Mouse (Mus musculus): Measurements from ENCODE around the gene Azgp1. TPM values are rescaled to one million over a fixed set of nuclear protein-coding genes. Genes with fewer than 3 reads are reported as not detected.
"Not testable (repeated sequence)": the region's sequence is repeated elsewhere in the genome, so short reads cannot be mapped to it uniquely, and the experiment has no call there.

The Azgp1 gene
- total RNA-seq, 2 experiments from 2014 or later: not detected

DNA sequence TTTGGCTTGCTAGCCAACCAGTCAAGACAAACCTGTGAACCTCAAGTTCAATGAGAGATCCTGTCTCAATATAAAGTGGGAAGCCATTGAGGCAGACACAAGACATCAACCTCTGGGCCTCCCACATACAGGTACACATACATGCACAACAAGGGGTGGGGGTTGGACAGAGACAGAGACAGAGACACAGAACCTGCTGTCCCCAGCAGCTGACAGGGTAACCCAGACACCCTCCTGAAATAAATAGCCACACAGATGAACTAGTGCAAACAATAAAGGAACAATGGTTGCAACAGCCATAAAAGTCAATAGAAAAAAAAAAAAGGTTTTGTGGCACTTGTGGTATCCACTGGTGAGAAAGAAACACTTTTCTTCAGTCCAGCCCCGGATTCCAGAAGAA is 5.9 kb upstream of the Azgp1 start:
- intact Hi-C loops (cut with DNase I): no loop called here
- no peak overlapping the region for H3K27ac ChIP-seq
- TF ChIP-seq CTCF (IDR thresholded peaks at IDR 0.05): no peak
- H3K4me3 ChIP-seq: no peak overlapping the region
- DNase-seq: no peak

DNA sequence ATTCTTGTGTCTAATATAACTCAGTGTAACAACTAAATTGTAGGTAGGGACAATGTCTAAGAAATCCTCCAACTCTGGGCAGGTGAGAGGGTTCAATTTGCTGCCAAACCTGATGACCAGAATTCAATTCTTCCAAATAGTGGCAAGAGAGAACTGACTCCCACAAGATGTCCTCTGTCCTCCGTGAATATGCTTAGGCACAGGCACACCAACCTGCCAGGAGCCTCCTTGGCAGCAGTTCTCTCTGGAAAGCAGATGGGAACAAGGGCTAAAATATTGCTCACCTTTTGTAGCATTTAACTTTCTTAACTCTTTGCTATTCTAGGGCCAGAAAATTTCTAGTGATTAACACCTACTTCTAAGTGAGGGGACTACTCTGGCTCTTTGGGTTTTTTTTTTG is 4.0 kb upstream of the Azgp1 start:
- Histone ChIP-seq H3K4me3 (no peak overlapping the region), H3K27ac (no peak overlapping the region)
- TF ChIP-seq CTCF (IDR thresholded peaks at IDR 0.05): no peak
- intact Hi-C loops (cut with DNase I): no loop called here
- no peak for DNase-seq

DNA sequence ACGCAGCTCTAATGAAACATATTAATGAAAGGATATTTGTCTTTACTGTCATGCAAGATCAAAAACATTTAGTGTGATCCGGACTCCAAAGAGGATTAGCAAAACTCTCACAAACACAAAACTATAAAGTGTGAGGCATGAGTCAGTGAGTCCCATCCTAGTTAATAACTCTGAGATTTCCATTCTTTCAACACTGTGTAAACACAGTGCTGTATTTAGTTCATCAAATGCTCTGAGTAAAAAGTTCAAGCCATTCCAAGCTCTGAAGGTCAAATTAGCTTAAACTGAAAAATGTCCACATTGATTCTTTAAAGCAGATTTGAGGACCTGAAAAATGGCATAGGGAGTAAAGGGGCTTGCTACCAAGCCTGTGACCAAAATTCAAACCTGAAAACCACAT is 2.2 kb upstream of the Azgp1 start:
- Histone ChIP-seq H3K4me3 (no peak overlapping the region), H3K27ac (no peak overlapping the region)
- TF ChIP-seq CTCF (IDR thresholded peaks at IDR 0.05): no peak
- no peak for DNase-seq
- intact Hi-C loops (cut with DNase I): no loop called here

DNA sequence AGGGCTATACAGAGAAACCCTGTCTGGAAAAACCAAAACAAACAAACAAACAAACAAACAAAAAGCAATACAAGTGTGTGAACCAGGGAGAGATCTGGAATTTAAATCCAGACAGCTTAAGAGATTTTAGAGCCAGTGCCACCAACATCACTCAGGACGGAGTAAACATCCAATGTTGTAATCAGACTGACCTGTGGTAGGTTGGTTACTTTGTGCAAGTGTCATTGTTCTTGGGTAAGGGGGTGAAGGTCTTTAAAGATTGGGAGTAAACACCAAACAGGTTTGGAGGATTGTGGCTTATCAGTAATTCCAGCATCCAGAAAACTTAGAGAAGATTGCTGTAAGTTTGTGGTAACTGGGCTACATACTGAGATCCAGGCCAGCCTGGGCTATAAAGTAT is 5.0 kb downstream of the Azgp1 start:
- DNase-seq: no peak
- no peak overlapping the region for H3K4me3 ChIP-seq
- H3K27ac ChIP-seq: no peak overlapping the region
- no peak for TF ChIP-seq CTCF (IDR thresholded peaks at IDR 0.05)
- intact Hi-C loops (cut with DNase I): no loop called here

DNA sequence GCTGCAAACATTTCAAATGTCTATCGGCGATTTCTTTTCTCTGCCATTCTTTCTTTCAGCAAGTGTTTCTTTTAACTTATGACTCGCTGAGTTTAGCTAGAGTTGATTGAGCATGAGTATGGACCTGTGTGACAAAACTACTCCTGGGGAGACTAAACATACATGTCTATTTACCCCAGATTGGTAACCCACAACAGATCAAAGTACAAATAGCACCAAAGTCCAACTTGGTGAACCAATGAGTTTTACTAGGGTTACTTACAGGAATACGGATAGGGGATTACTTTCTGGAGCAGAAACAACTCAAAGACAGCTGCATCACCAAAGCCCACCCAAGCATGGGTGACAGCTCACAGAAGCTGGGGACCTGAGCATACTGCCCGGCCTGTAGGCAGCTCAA is 28.1 kb downstream of the Azgp1 start:
- Histone ChIP-seq H3K27ac (no peak overlapping the region), H3K4me3 (no peak overlapping the region)
- DNase-seq: no peak
- TF ChIP-seq CTCF (IDR thresholded peaks at IDR 0.05): no peak
- intact Hi-C loops (cut with DNase I): no loop called here

DNA sequence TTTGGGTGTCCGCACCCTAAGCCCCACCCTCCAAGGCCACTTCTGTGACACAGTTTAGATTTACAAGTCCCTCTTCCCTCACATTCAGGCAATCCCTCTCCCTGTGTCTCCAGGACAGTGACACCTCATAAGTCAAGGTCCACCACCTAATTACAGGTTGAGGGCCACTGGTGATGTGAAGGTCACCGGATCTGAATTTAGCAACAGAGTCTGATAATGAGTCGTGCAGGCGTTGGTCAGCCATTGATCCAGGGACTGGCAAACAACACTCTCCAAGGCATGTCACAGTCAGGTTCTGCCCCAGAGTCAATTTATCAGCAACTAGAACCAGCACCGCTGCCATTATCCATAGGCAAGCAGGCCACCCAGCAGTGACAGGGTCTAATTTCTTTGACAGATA is 31.1 kb downstream of the Azgp1 start:
- Histone ChIP-seq H3K27ac (no peak overlapping the region), H3K4me3 (no peak overlapping the region)
- intact Hi-C loops (cut with DNase I): no loop called here
- DNase-seq: no peak
- TF ChIP-seq CTCF (IDR thresholded peaks at IDR 0.05): no peak

DNA sequence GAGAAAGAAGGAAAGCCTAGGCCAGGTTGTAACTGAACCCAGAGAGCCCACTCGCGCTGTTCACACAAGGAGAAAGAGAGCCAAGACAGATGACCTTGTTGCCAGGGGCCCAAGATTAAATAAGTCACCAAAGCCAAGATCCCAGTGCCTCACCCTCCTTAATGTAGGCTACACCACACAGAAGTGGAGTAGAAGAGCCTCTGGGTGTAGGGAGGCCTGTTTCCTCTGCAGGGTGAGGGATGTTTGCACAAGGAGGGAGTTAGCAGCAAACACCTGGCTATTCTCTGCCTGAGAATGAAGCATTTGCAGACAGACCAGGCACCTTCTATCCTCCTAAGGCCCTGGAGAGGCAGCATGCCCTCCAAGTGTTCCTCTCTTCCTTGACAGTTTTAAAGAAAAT is 35.2 kb downstream of the Azgp1 start:
- Histone ChIP-seq H3K4me3 (no peak overlapping the region), H3K27ac (no peak overlapping the region)
- no peak for DNase-seq
- intact Hi-C loops (cut with DNase I): no loop called here
- TF ChIP-seq CTCF (IDR thresholded peaks at IDR 0.05): no peak

DNA sequence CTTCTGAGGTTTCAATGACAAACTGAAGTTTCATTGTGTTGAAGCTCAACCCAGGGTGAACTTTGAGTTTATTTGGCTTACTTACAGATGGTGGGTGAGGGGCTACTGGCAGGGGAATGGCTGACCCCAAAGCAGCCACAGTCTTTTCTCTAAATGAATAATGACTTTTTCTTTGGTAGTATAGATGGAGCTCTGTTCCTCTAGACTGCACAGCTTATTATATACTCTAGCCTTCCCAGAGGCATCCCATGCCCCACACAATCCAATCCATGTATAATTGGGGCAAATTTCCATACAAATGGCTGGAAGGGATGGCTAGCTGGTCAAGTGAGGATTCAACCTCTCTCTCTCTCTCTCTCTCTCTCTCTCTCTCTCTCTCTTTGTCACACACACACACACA is 35.7 kb downstream of the Azgp1 start:
- no peak overlapping the region for H3K27ac ChIP-seq
- intact Hi-C loops (cut with DNase I): no loop called here
- TF ChIP-seq CTCF (IDR thresholded peaks at IDR 0.05): no peak
- DNase-seq: no peak
- H3K4me3 ChIP-seq: no peak overlapping the region

DNA sequence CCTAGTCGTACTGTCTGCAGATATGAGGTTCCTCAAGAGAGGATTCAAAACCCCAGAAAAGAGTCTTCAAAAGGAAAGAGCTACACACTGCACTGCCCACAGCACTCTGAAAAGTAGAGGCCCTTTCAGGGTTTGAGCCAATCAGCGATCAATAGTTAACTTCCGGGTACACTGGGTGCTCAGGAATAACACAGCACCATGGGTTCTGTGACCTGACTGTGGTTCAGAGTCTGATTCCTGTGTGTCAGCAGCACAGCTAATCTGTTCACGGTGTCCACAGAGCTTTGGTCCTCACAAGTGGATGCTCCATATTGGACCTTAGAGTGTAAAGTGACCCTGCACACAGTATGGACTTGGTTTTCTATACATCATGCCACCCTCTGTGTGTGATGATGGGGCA is 38.3 kb downstream of the Azgp1 start:
- H3K4me3 ChIP-seq; H3K27ac ChIP-seq; intact Hi-C loops (cut with DNase I); DNase-seq: not testable (repeated sequence)

DNA sequence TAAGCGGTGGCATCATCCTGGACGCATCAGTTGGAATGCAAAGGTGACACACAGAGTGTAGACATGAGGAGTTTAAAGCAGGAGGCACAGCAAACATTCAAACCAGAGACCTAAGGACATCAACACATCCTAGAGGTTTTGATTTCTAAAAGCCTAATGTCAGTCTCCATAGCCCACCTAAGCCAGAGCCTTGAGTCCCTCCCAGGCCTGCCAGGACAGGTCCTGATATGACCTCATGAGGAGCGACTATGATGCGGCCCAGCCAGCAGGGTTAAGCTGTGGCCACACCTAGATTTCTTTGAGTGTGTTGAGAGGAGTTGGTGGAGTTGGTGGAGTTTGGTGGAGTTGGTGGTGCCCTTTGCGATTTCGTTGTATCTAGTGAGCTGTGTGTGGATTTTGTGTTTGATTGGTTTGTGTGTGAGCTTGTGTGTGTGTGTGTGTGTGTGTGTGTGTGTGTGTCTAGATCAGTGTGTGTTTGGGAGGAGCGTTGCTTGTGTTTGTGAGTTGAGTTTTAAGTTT is 39.7 kb downstream of the Azgp1 start, which contains the start of the genes Smok3a and Smok3b:
Gene Smok3a (plus strand): TSS at position 301 of the 519 bp plus-strand sequence.
Gene Smok3b (plus strand): TSS at position 469 of the 519 bp plus-strand sequence.
- H3K4me3 ChIP-seq; H3K27ac ChIP-seq; intact Hi-C loops (cut with DNase I); DNase-seq: not testable (repeated sequence)

Other genes starting within 250 kb of the Azgp1 start
- gene Nyap1, start 239.9 kb upstream of the Azgp1 start, total RNA-seq (2021): under 1 TPM; 0.05 to 0.45 TPM
- gene Tsc22d4, start 235.8 kb upstream of the Azgp1 start, total RNA-seq (2021): 10 to 100 TPM; 43.5 to 58.6 TPM
- 1 to 10 TPM; 5.4 to 6.9 TPM for gene Ppp1r35, start 202.7 kb upstream of the Azgp1 start, total RNA-seq (2021)
- gene Mepce, start 193.9 kb upstream of the Azgp1 start, total RNA-seq (2021): 10 to 100 TPM; 22.4 to 26.2 TPM
- gene Zcwpw1, start 193.7 kb upstream of the Azgp1 start, total RNA-seq (2021): under 1 TPM; 0.20 to 0.39 TPM
- under 1 TPM in 1 of 2 experiments, not detected in 1; 0.20 TPM for gene Pilra, start 145.2 kb upstream of the Azgp1 start, total RNA-seq (2021)
- under 1 TPM in 1 of 2 experiments, not detected in 1; 0.42 TPM for gene Pilrb1, start 123.4 kb upstream of the Azgp1 start, total RNA-seq (2021)
- under 1 TPM in 1 of 2 experiments, not detected in 1; 0.33 TPM for gene Pilrb2, start 109.7 kb upstream of the Azgp1 start, total RNA-seq (2021)
- not detected for gene Cyp3a13, start 59.9 kb upstream of the Azgp1 start, total RNA-seq (2021)
- gene Gjc3, start 18.4 kb upstream of the Azgp1 start, total RNA-seq (2021): under 1 TPM; 0.31 to 0.51 TPM
- gene Smok3a, start 39.7 kb downstream of the Azgp1 start, total RNA-seq (2021): not detected
- not detected for gene Smok3b, start 39.9 kb downstream of the Azgp1 start, total RNA-seq (2021)
- not detected for gene Smok3c, start 71.7 kb downstream of the Azgp1 start, total RNA-seq (2021)
- gene Zkscan1, start 103.6 kb downstream of the Azgp1 start, total RNA-seq (2021): 10 to 100 TPM; 10.7 to 10.8 TPM
- 10 to 100 TPM; 12.7 to 17.0 TPM for gene Zscan21, start 135.4 kb downstream of the Azgp1 start, total RNA-seq (2021)
- gene Zfp113, start 174.2 kb downstream of the Azgp1 start, total RNA-seq (2021): 1 to 10 TPM; 3.7 to 6.9 TPM
- gene Cops6, start 179.6 kb downstream of the Azgp1 start, total RNA-seq (2021): 100 to 1,000 TPM in 1 of 2 experiments, 10 to 100 TPM in 1; 97.7 to 111 TPM
- gene Ap4m1, start 190.5 kb downstream of the Azgp1 start, total RNA-seq (2021): 10 to 100 TPM in 1 of 2 experiments, 1 to 10 TPM in 1; 8.4 to 10.3 TPM
- gene Mcm7, start 190.9 kb downstream of the Azgp1 start, total RNA-seq (2021): 1 to 10 TPM; 8.6 to 9.0 TPM
- 10 to 100 TPM; 30.5 to 33.1 TPM for gene Taf6, start 205.9 kb downstream of the Azgp1 start, total RNA-seq (2021)
- 1 to 10 TPM; 2.3 to 4.2 TPM for gene Cnpy4, start 206.0 kb downstream of the Azgp1 start, total RNA-seq (2021)
- gene Mblac1, start 212.8 kb downstream of the Azgp1 start, total RNA-seq (2021): 1 to 10 TPM; 1.3 to 1.4 TPM
- gene Nxpe5, start 244.4 kb downstream of the Azgp1 start, total RNA-seq (2021): under 1 TPM; 0.26 to 0.28 TPM